Mouse (Mus musculus) liver, postnatal 0 days (tissue): ENCODE measurements at regions not wholly inside any gene's neighbourhood (a gene's known extent, or its start where the extent isn't known, plus 50 kb on each side); places are given as distances from the start of the nearest gene placed in this dataset.

ENCODE experiments used
- CTCF ChIP-seq: sonication (generic); IDR thresholded peaks from 2 replicates; pipeline ENCODE4 v1.5.1; 2016; ENCODE audit warnings: antibody characterized with exemption, low read depth
- EP300 ChIP-seq: IDR thresholded peaks from 2 replicates; pipeline ENCODE4 v1.6.1; 2016; ENCODE audit warnings: antibody characterized with exemption, low read depth, mild to moderate bottlenecking

DNA sequence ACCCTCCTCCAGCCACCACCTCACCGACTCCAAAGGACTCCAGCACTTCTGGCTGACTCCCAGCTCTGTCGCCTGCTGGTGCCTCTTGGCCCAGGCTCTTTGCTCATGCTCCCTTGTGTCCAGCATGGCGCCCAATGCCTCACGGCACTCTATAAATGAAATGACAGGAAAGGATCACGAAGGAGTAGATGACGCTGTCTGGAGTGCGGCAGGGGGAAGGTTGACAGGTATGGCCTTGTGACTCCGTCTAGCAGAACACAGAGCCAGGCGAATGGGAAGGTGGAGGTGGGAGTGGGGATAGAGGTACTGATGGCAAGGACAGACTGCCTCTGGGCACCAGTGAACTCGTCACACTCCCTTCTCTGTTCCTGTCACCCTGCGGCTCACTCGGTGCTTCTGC, 259.5 kb downstream of the Matn1 start:
- TF ChIP-seq CTCF, result no peak
- TF ChIP-seq EP300, result no peak
